8 mouse cellular contexts compared by ENCODE assay signal in the genomic region with DNA sequence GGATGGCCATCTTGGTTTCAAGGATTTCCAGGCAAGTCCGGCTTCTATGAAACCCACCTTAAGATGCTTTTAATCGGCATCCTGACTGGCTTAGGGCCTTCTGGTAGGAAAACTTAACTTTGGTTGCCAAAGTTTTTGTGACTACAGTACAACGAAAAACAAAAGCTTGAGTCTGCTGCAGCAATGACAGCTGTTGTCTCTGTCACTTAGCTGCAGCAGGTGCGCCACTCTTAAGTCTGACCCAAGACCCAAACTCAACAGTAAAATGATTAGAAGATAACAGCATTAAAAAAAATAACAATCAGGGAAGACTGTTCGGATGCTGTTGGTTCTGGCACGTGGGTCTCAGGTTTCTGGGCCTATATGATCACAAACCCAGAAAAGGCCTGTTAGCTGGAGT. TPM values are rescaled to one million over a fixed set of nuclear protein-coding genes. Genes with fewer than 3 reads are reported as not detected.
DNase-seq lines count a peak whose midpoint lies in the region; ATAC-seq and TF ChIP-seq lines count a peak whose summit lies in the region.
"Had no signal": no experiment of that assay in that cellular context is flagged by ENCODE, and none has a peak within 500 bp of the region (broad histone marks: within the 10 kb centered on the region; RNA-seq: fewer than 3 reads in every experiment).

No protein-coding gene starts in this region.

- 58% methylated on average over 6 of the region's 6 CpGs for WGBS in kidney, embryonic 16.5 days
- WGBS in embryonic facial prominence, embryonic 15.5 days, result 59% methylated on average over 6 of the region's 6 CpGs
- WGBS in intestine, postnatal 0 days, result 66% methylated on average over 6 of the region's 6 CpGs
- WGBS in neural tube, embryonic 13.5 days, result 64% methylated on average over 6 of the region's 6 CpGs

- no peak for DNase-seq in kidney, adult 18-20 months
- no peak for DNase-seq in embryo, embryonic 11 days
- no peak for DNase-seq in ovary, postnatal 36 days (ENCODE audit: low spot score)
- DNase-seq: kidney, adult 11 months had no signal

- ATAC-seq in kidney, embryonic 16.5 days (ENCODE audit: low FRiP score, low TSS enrichment), result no peak
- no peak for ATAC-seq in embryonic facial prominence, embryonic 15.5 days (ENCODE audit: insufficient number of reproducible peaks, low FRiP score, low TSS enrichment, low read depth)
- ATAC-seq in intestine, postnatal 0 days, result no peak
- no peak for ATAC-seq in neural tube, embryonic 13.5 days (ENCODE audit: low read depth)

- H3K4me1 ChIP-seq in kidney, embryonic 16.5 days (ENCODE audit: insufficient read depth, low read length), result peaks cover 24% of the 10 kb centered on the region
- H3K4me1 ChIP-seq in embryonic facial prominence, embryonic 15.5 days, result peaks cover 43% of the 10 kb centered on the region
- peaks cover 4% of the 10 kb centered on the region; the same call in 1 of the 2 replicates for H3K4me1 ChIP-seq in intestine, postnatal 0 days (replicated peaks; ENCODE audit: control insufficient read depth, insufficient read depth, low read length)
- peaks cover 47% of the 10 kb centered on the region for H3K4me1 ChIP-seq in neural tube, embryonic 13.5 days (replicated peaks)

- peak overlapping the region; percentile 82 for H3K27ac ChIP-seq in kidney, embryonic 16.5 days (ENCODE audit: low read length)
- peak overlapping the region; percentile 92; the same call in 1 of the 2 replicates for H3K27ac ChIP-seq in embryonic facial prominence, embryonic 15.5 days (replicated peaks)
- no peak overlapping the region for H3K27ac ChIP-seq in intestine, postnatal 0 days (ENCODE audit: low read depth, low read length)
- no peak overlapping the region for H3K27ac ChIP-seq in neural tube, embryonic 13.5 days (replicated peaks)

- TF ChIP-seq CTCF in intestine, postnatal 0 days (IDR thresholded peaks at IDR 0.05; ENCODE audit: low read depth), result no peak

- H3K27me3 ChIP-seq in kidney, embryonic 16.5 days (ENCODE audit: insufficient read depth, low read length), result no peaks in the 10 kb centered on the region
- no peaks in the 10 kb centered on the region for H3K27me3 ChIP-seq in embryonic facial prominence, embryonic 15.5 days
- no peaks in the 10 kb centered on the region for H3K27me3 ChIP-seq in intestine, postnatal 0 days (replicated peaks; ENCODE audit: control insufficient read depth, insufficient read depth, low read length)
- peaks cover 21% of the 10 kb centered on the region; the same call in 1 of the 2 replicates for H3K27me3 ChIP-seq in neural tube, embryonic 13.5 days

- H3K9ac ChIP-seq in kidney, embryonic 16.5 days (replicated peaks; ENCODE audit: low read length), result peak overlapping the region; percentile 82
- H3K9ac ChIP-seq in embryonic facial prominence, embryonic 15.5 days, result no peak overlapping the region
- H3K9ac ChIP-seq in intestine, postnatal 0 days (ENCODE audit: low read depth, low read length), result no peak overlapping the region
- no peak overlapping the region; the same call in 1 of the 2 replicates for H3K9ac ChIP-seq in neural tube, embryonic 13.5 days

- peaks cover 34% of the 10 kb centered on the region for H3K36me3 ChIP-seq in kidney, embryonic 16.5 days (ENCODE audit: insufficient read depth, low read length)
- H3K36me3 ChIP-seq in embryonic facial prominence, embryonic 15.5 days, result peaks cover 31% of the 10 kb centered on the region
- no peaks in the 10 kb centered on the region for H3K36me3 ChIP-seq in intestine, postnatal 0 days (ENCODE audit: control insufficient read depth, insufficient read depth)
- H3K36me3 ChIP-seq in neural tube, embryonic 13.5 days, result peaks cover 9% of the 10 kb centered on the region

- peaks cover 4% of the 10 kb centered on the region; the same call in 1 of the 2 replicates for H3K9me3 ChIP-seq in kidney, embryonic 16.5 days (ENCODE audit: low read length)
- no peaks in the 10 kb centered on the region for H3K9me3 ChIP-seq in embryonic facial prominence, embryonic 15.5 days (replicated peaks)
- no peaks in the 10 kb centered on the region for H3K9me3 ChIP-seq in intestine, postnatal 0 days (ENCODE audit: control insufficient read depth)
- H3K9me3 ChIP-seq in neural tube, embryonic 13.5 days, result no peaks in the 10 kb centered on the region

- peak overlapping the region; percentile 78 for H3K4me3 ChIP-seq in kidney, embryonic 16.5 days (ENCODE audit: low read length)
- peak overlapping the region; percentile 75 for H3K4me3 ChIP-seq in embryonic facial prominence, embryonic 15.5 days (replicated peaks)
- H3K4me3 ChIP-seq in intestine, postnatal 0 days (ENCODE audit: low read depth, low read length), result no peak overlapping the region
- H3K4me3 ChIP-seq in neural tube, embryonic 13.5 days, result peak overlapping the region; percentile 61

- peak overlapping the region; percentile 86 for H3K4me2 ChIP-seq in kidney, embryonic 16.5 days (replicated peaks; ENCODE audit: low read depth, low read length)
- H3K4me2 ChIP-seq in embryonic facial prominence, embryonic 15.5 days (replicated peaks), result peak overlapping the region; percentile 77
- peak overlapping the region; percentile 98; the same call in 1 of the 2 replicates for H3K4me2 ChIP-seq in intestine, postnatal 0 days (replicated peaks; ENCODE audit: low read depth)
- H3K4me2 ChIP-seq in neural tube, embryonic 13.5 days, result peak overlapping the region; percentile 87

RNA-seq across cellular contexts. Expression of gene Tgif2, which starts 1.0 kb away (rescaled TPM):
- 69.5 and 71.1 TPM in 2 replicates for polyA plus RNA-seq in kidney, embryonic 16.5 days (2015; fragmentation: Nextera tagmentation; extraction: Ambion mirVana)
- 51.1 and 51.6 TPM in 2 replicates for polyA plus RNA-seq in embryonic facial prominence, embryonic 15.5 days (2015; fragmentation: Nextera tagmentation; extraction: Ambion mirVana)
- 6.4 and 7.0 TPM in 2 replicates for polyA plus RNA-seq in intestine, postnatal 0 days (2015; fragmentation: Nextera tagmentation; extraction: Ambion mirVana)
- polyA plus RNA-seq in neural tube, embryonic 13.5 days (2015; fragmentation: Nextera tagmentation; extraction: Ambion mirVana), result 24.1 and 31.1 TPM in 2 replicates

RNA-seq across cellular contexts. Expression of gene 4930518I15Rik, which starts 18.9 kb away (rescaled TPM):
- 8.0 and 9.9 TPM in 2 replicates for polyA plus RNA-seq in kidney, embryonic 16.5 days (2015; fragmentation: Nextera tagmentation; extraction: Ambion mirVana)
- 8.4 and 9.7 TPM in 2 replicates for polyA plus RNA-seq in embryonic facial prominence, embryonic 15.5 days (2015; fragmentation: Nextera tagmentation; extraction: Ambion mirVana)
- 1.3 and 1.8 TPM in 2 replicates for polyA plus RNA-seq in intestine, postnatal 0 days (2015; fragmentation: Nextera tagmentation; extraction: Ambion mirVana)
- polyA plus RNA-seq in neural tube, embryonic 13.5 days (2015; fragmentation: Nextera tagmentation; extraction: Ambion mirVana), result 8.3 and 10.4 TPM in 2 replicates

RNA-seq across cellular contexts. Expression of gene Rab5if, which starts 24.1 kb away (rescaled TPM):
- 167 and 168 TPM in 2 replicates for polyA plus RNA-seq in kidney, embryonic 16.5 days (2015; fragmentation: Nextera tagmentation; extraction: Ambion mirVana)
- 152 and 160 TPM in 2 replicates for polyA plus RNA-seq in embryonic facial prominence, embryonic 15.5 days (2015; fragmentation: Nextera tagmentation; extraction: Ambion mirVana)
- 272 and 279 TPM in 2 replicates for polyA plus RNA-seq in intestine, postnatal 0 days (2015; fragmentation: Nextera tagmentation; extraction: Ambion mirVana)
- 161 and 167 TPM in 2 replicates for polyA plus RNA-seq in neural tube, embryonic 13.5 days (2015; fragmentation: Nextera tagmentation; extraction: Ambion mirVana)

RNA-seq across cellular contexts. Expression of gene Sla2, which starts 48.2 kb away (rescaled TPM):
- 0.14 and 0.36 TPM in 2 replicates for polyA plus RNA-seq in kidney, embryonic 16.5 days (2015; fragmentation: Nextera tagmentation; extraction: Ambion mirVana)
- polyA plus RNA-seq in embryonic facial prominence, embryonic 15.5 days (2015; fragmentation: Nextera tagmentation; extraction: Ambion mirVana), result 0.52 and 0.56 TPM in 2 replicates
- 0.29 and 0.40 TPM in 2 replicates for polyA plus RNA-seq in intestine, postnatal 0 days (2015; fragmentation: Nextera tagmentation; extraction: Ambion mirVana)
- 0.18 TPM in 1 of 2 replicates, not detected in the other for polyA plus RNA-seq in neural tube, embryonic 13.5 days (2015; fragmentation: Nextera tagmentation; extraction: Ambion mirVana)

Comparison
In these comparisons a context has a peak if more than half of its experiments do, and no peak if none do; other contexts are left out.
1. H3K27ac ChIP-seq: peak in kidney, embryonic 16.5 days (single experiment) and embryonic facial prominence, embryonic 15.5 days (single experiment); none in intestine, postnatal 0 days (single experiment) and neural tube, embryonic 13.5 days (single experiment).
2. Peak in every context shown above with its lines, with median percentiles within 50 percentile points of each other: H3K4me2 ChIP-seq.